ENCODE assay signal across 17 mouse cellular contexts in genomic region chr1:123337877-123338276, GRCm38 (mm10).
"Had no signal": no experiment of that assay in that cellular context is flagged by ENCODE, and none has a peak within 500 bp of the region (broad histone marks: within the 10 kb centered on the region; RNA-seq: fewer than 3 reads in every experiment).

No protein-coding gene starts in this region.

- DNase-seq: gastrocnemius, postnatal 14 days; gastrocnemius, postnatal 36 days; heart, adult 11 months; heart, adult 2 months; heart, postnatal 14 days; heart, postnatal 36 days; kidney, adult 11 months; kidney, adult 2 months; kidney, adult 9 months; kidney, postnatal 14 days; kidney, postnatal 36 days; layer of hippocampus, adult 9-11 months; layer of hippocampus, postnatal 36 days; left cerebral cortex, postnatal 4 days; liver, embryonic 13.5 days had no signal

- ATAC-seq: hindbrain, postnatal 0 days; intestine, embryonic 16.5 days had no signal
